Comparison of ENCODE assay signal across 8 mouse cellular contexts in the genomic region with DNA sequence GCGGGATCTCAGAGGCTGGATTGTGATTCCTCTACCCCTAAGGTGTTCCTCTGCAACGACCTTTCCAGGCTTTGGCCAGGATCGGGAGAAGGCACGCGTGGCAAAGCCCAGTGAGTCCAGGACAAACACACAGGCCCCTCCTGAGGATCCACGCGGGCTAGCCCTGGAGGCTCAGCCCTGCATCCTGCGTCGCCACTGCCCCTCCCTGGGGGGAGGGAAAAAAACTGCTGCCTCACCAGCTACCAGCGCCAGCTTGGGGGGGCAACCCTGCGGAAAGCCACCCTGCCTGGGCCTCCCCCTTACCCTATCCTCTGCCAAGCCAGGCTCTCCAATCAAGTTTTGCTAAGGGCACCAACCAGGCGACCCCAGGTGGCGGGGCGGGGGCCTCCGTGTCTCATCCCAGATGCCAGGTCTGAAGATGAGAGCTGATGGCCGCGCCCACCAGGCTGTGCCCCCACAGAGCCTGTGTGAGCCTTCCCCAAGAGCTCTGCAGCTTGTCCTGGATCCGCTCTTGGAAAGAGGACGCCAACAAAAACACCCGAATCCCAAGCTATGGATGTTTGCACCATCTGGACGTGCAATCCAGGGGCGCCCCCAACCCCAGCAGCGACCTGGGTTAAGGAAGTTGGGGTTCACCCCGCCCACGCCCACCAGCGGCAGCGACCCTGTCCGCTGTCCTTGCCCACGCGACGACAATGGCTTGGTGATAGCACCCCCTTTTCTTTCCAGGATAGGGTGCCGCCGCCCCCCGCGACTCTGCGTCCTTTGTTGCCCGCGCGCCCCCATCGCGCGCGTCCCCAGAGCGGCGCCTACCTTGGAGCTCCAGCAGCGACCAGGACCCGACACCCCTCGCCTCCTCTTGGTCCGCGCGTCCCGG. TPM values are rescaled to one million over a fixed set of nuclear protein-coding genes. Genes with fewer than 3 reads are reported as not detected.
A peak's percentile ranks its signal among the peaks of the same experiment; 100 is the strongest.
DNase-seq lines count a peak whose midpoint lies in the region; ATAC-seq and TF ChIP-seq lines count a peak whose summit lies in the region.

No protein-coding gene starts in this region.

- dilution Hi-C loops in CH12.LX (cut with MboI; ENCODE audit: extremely low pct_ligation_motif_present, extremely low pct_unique_long_range_greater_than_20kb, low sequenced_read_pairs) = no loop called here

- H3K27me3 ChIP-seq in CH12.LX (replicated peaks) = no peaks in the 10 kb centered on the region
- no peaks in the 10 kb centered on the region for H3K27me3 ChIP-seq in embryonic facial prominence, embryonic 12.5 days
- 0 out of 2 replicates have a peak, but pooled peaks cover 8% of the 10 kb centered on the region for H3K27me3 ChIP-seq in heart, embryonic 12.5 days (replicated peaks)
- H3K27me3 ChIP-seq in kidney, embryonic 14.5 days (ENCODE audit: control insufficient read depth, insufficient read depth, low read length) = no peaks in the 10 kb centered on the region
- peaks cover 35% of the 10 kb centered on the region for H3K27me3 ChIP-seq in liver, embryonic 15.5 days
- no peaks in the 10 kb centered on the region for H3K27me3 ChIP-seq in neural tube, embryonic 12.5 days (replicated peaks)

- no peaks in the 10 kb centered on the region for H3K9me3 ChIP-seq in CH12.LX (replicated peaks; ENCODE audit: low read length)
- no peaks in the 10 kb centered on the region for H3K9me3 ChIP-seq in embryonic facial prominence, embryonic 12.5 days
- no peaks in the 10 kb centered on the region for H3K9me3 ChIP-seq in heart, embryonic 12.5 days (replicated peaks)
- no peaks in the 10 kb centered on the region for H3K9me3 ChIP-seq in kidney, embryonic 14.5 days (ENCODE audit: control insufficient read depth, low read length)
- H3K9me3 ChIP-seq in liver, embryonic 15.5 days (replicated peaks) = no peaks in the 10 kb centered on the region
- H3K9me3 ChIP-seq in neural tube, embryonic 12.5 days = no peaks in the 10 kb centered on the region

- H3K9ac ChIP-seq in CH12.LX (ENCODE audit: insufficient read depth, low read depth) = peak overlapping the region; percentile 54
- H3K9ac ChIP-seq in embryonic facial prominence, embryonic 12.5 days = peak overlapping the region; percentile 94
- H3K9ac ChIP-seq in heart, embryonic 12.5 days = peak overlapping the region; percentile 78
- peak overlapping the region; percentile 78 for H3K9ac ChIP-seq in kidney, embryonic 14.5 days (ENCODE audit: low read depth, low read length)
- H3K9ac ChIP-seq in liver, embryonic 15.5 days = peak overlapping the region; percentile 59
- peak overlapping the region; percentile 88 for H3K9ac ChIP-seq in neural tube, embryonic 12.5 days

- no peak for TF ChIP-seq POLR2A in CH12.LX (IDR thresholded peaks at IDR 0.05; ENCODE audit: low read depth, low read length)

- peak overlapping the region; percentile 70 to 90 (median 79) for H3K4me3 ChIP-seq in CH12.LX (replicated peaks in 1 of 3; ENCODE audit: low read depth in 2 of 3, low read length in 2 of 3, poor library complexity in 1 of 3)
- H3K4me3 ChIP-seq in embryonic facial prominence, embryonic 12.5 days = peak overlapping the region; percentile 87
- H3K4me3 ChIP-seq in heart, embryonic 12.5 days = peak overlapping the region; percentile 73
- peak overlapping the region; percentile 75 for H3K4me3 ChIP-seq in kidney, embryonic 14.5 days (ENCODE audit: low read length)
- peak overlapping the region; percentile 63 for H3K4me3 ChIP-seq in liver, embryonic 15.5 days (replicated peaks)
- peak overlapping the region; percentile 89 for H3K4me3 ChIP-seq in neural tube, embryonic 12.5 days

- H3K79me2 ChIP-seq in CH12.LX (replicated peaks; ENCODE audit: control insufficient read depth, extremely low read depth, insufficient read depth, poor library complexity, severe bottlenecking) = no peaks in the 10 kb centered on the region

- in situ Hi-C loops in CH12.LX (cut with MboI; ENCODE audit: low pct_ligation_motif_present, low pct_unique_long_range_greater_than_20kb, low sequenced_read_pairs) = loop anchor here (5.0 kb wide), 1 partner anchor 44 kb away; no protein-coding TSS in a partner anchor

- peaks cover 0 to 5% of the 10 kb centered on the region in 2 experiments for H3K36me3 ChIP-seq in CH12.LX (replicated peaks in 1 of 2; ENCODE audit: control insufficient read depth in 1 of 2, insufficient read depth in 1 of 2, low read length in 1 of 2)
- H3K36me3 ChIP-seq in embryonic facial prominence, embryonic 12.5 days = 0 out of 2 replicates have a peak, but pooled peaks cover 3% of the 10 kb centered on the region
- H3K36me3 ChIP-seq in heart, embryonic 12.5 days = no peaks in the 10 kb centered on the region
- H3K36me3 ChIP-seq in kidney, embryonic 14.5 days (ENCODE audit: control insufficient read depth, insufficient read depth, low read length) = no peaks in the 10 kb centered on the region
- no peaks in the 10 kb centered on the region for H3K36me3 ChIP-seq in liver, embryonic 15.5 days (replicated peaks)
- no peaks in the 10 kb centered on the region for H3K36me3 ChIP-seq in neural tube, embryonic 12.5 days

- no peak for TF ChIP-seq CTCF in CH12.LX (conservative IDR thresholded peaks at IDR 0.05 in 1 of 2, IDR thresholded peaks at IDR 0.05 in 1 of 2; ENCODE audit: low read depth in 2 of 2, low read length in 2 of 2)

- peaks cover 6 to 42% of the 10 kb centered on the region in 2 experiments for H3K4me1 ChIP-seq in CH12.LX (ENCODE audit: control insufficient read depth in 1 of 2, insufficient read depth in 2 of 2)
- peaks cover 35% of the 10 kb centered on the region for H3K4me1 ChIP-seq in embryonic facial prominence, embryonic 12.5 days
- H3K4me1 ChIP-seq in heart, embryonic 12.5 days (replicated peaks) = peaks cover 31% of the 10 kb centered on the region
- peaks cover 22% of the 10 kb centered on the region for H3K4me1 ChIP-seq in kidney, embryonic 14.5 days (ENCODE audit: control insufficient read depth, insufficient read depth, low read length)
- peaks cover 38% of the 10 kb centered on the region for H3K4me1 ChIP-seq in liver, embryonic 15.5 days (replicated peaks)
- peaks cover 51% of the 10 kb centered on the region for H3K4me1 ChIP-seq in neural tube, embryonic 12.5 days

- no peak for ATAC-seq in embryonic facial prominence, embryonic 12.5 days (ENCODE audit: insufficient number of reproducible peaks, insufficient read depth, low FRiP score, low TSS enrichment)
- peak; percentile 19 for ATAC-seq in heart, embryonic 12.5 days (ENCODE audit: insufficient number of reproducible peaks, low FRiP score)
- peak; percentile 11 for ATAC-seq in kidney, embryonic 14.5 days (ENCODE audit: low FRiP score, low TSS enrichment)
- no peak for ATAC-seq in liver, embryonic 15.5 days (ENCODE audit: insufficient read depth)
- peak; percentile 34 for ATAC-seq in neural tube, embryonic 12.5 days (ENCODE audit: low FRiP score, low read depth)

- DNase-seq in CH12.LX (ENCODE audit: extremely low read depth) = no peak
- DNase-seq in adrenal gland, adult 8-10 months = peak; percentile 43
- DNase-seq in c-Kit-positive CD71-positive TER-119-positive erythroid progenitor cells, embryonic 14.5 days (ENCODE audit: low spot score) = no peak

- 1% methylated on average over 51 of the region's 52 CpGs for WGBS in embryonic facial prominence, embryonic 12.5 days
- 2% methylated on average over 51 of the region's 52 CpGs for whole genome bisulfite sequencing in heart, embryonic 12.5 days
- under 1% methylated on average over 50 of the region's 52 CpGs for WGBS in kidney, embryonic 14.5 days
- WGBS in liver, embryonic 15.5 days (ENCODE audit: insufficient replicate concordance) = 4% methylated on average over 52 of the region's 52 CpGs
- 1% methylated on average over 52 of the region's 52 CpGs for WGBS in neural tube, embryonic 12.5 days

- peak overlapping the region; percentile 34 for H3K27ac ChIP-seq in CH12.LX (ENCODE audit: insufficient read depth, low read depth)
- peak overlapping the region; percentile 99 for H3K27ac ChIP-seq in embryonic facial prominence, embryonic 12.5 days
- peak overlapping the region; percentile 84 for H3K27ac ChIP-seq in heart, embryonic 12.5 days (ENCODE audit: poor library complexity, severe bottlenecking)
- H3K27ac ChIP-seq in kidney, embryonic 14.5 days (ENCODE audit: low read depth, low read length) = peak overlapping the region; percentile 89
- H3K27ac ChIP-seq in liver, embryonic 15.5 days (replicated peaks) = peak overlapping the region; percentile 57
- peak overlapping the region; percentile 96 for H3K27ac ChIP-seq in neural tube, embryonic 12.5 days

- no peak for TF ChIP-seq EP300 in CH12.LX (IDR thresholded peaks at IDR 0.05; ENCODE audit: low read length)

- H3K4me2 ChIP-seq in CH12.LX (ENCODE audit: insufficient read depth, low read depth, poor library complexity, severe bottlenecking) = peak overlapping the region; percentile 42
- H3K4me2 ChIP-seq in embryonic facial prominence, embryonic 12.5 days (replicated peaks) = peak overlapping the region; percentile 80
- H3K4me2 ChIP-seq in heart, embryonic 12.5 days = peak overlapping the region; percentile 77
- H3K4me2 ChIP-seq in kidney, embryonic 14.5 days (replicated peaks; ENCODE audit: low read depth, low read length) = peak overlapping the region; percentile 73
- peak overlapping the region; percentile 79 for H3K4me2 ChIP-seq in liver, embryonic 15.5 days
- peak overlapping the region; percentile 87 for H3K4me2 ChIP-seq in neural tube, embryonic 12.5 days (replicated peaks)

- TF ChIP-seq RAD21 in CH12.LX (IDR thresholded peaks at IDR 0.05; ENCODE audit: low read depth, low read length) = no peak

RNA-seq across cellular contexts. Expression of a gene that starts 0.8 kb away (rescaled TPM):
- 6.5 and 8.7 TPM in 2 replicates for total RNA-seq in CH12.LX (2012; rRNA removed)
- 4.7 and 5.4 TPM in 2 replicates for total RNA-seq in CH12.LX (2014; rRNA removed)
- polyA plus RNA-seq in CH12.LX (2012; ENCODE audit: insufficient read length, low read depth) = 15.7 and 16.7 TPM in 2 replicates
- 10 to 100 TPM; 18.8 to 28.2 (median 22.9) TPM for total RNA-seq in adrenal gland, adult 8-10 months (2022)
- polyA plus RNA-seq in embryonic facial prominence, embryonic 12.5 days (2016; fragmentation: Nextera tagmentation; extraction: Ambion mirVana) = 7.4 and 7.6 TPM in 2 replicates
- 2.5 and 2.7 TPM in 2 replicates for polyA plus RNA-seq in heart, embryonic 12.5 days (2016; fragmentation: Nextera tagmentation; extraction: Ambion mirVana)
- polyA plus RNA-seq in kidney, embryonic 14.5 days (2014; fragmentation: Nextera tagmentation; extraction: Ambion mirVana) = 3.7 and 4.4 TPM in 2 replicates
- polyA plus RNA-seq in liver, embryonic 15.5 days (2015; fragmentation: Nextera tagmentation; extraction: Ambion mirVana) = 0.46 and 0.50 TPM in 2 replicates
- polyA plus RNA-seq in neural tube, embryonic 12.5 days (2016; fragmentation: Nextera tagmentation; extraction: Ambion mirVana) = 11.2 and 12.0 TPM in 2 replicates

RNA-seq across cellular contexts. Expression of a gene that starts 8.5 kb away (rescaled TPM):
- 0.08 and 0.13 TPM in 2 replicates for total RNA-seq in CH12.LX (2012; rRNA removed)
- total RNA-seq in CH12.LX (2014; rRNA removed) = 0.13 TPM in 1 of 2 replicates, not detected in the other
- polyA plus RNA-seq in CH12.LX (2012; ENCODE audit: insufficient read length, low read depth) = 2.3 and 4.0 TPM in 2 replicates
- total RNA-seq in adrenal gland, adult 8-10 months (2022) = not detected
- 0.15 TPM in 1 of 2 replicates, not detected in the other for polyA plus RNA-seq in embryonic facial prominence, embryonic 12.5 days (2016; fragmentation: Nextera tagmentation; extraction: Ambion mirVana)
- polyA plus RNA-seq in heart, embryonic 12.5 days (2016; fragmentation: Nextera tagmentation; extraction: Ambion mirVana) = not detected in 2 replicates
- polyA plus RNA-seq in kidney, embryonic 14.5 days (2014; fragmentation: Nextera tagmentation; extraction: Ambion mirVana) = 0.14 TPM in 1 of 2 replicates, not detected in the other
- polyA plus RNA-seq in liver, embryonic 15.5 days (2015; fragmentation: Nextera tagmentation; extraction: Ambion mirVana) = not detected in 2 replicates
- polyA plus RNA-seq in neural tube, embryonic 12.5 days (2016; fragmentation: Nextera tagmentation; extraction: Ambion mirVana) = 0.15 and 0.22 TPM in 2 replicates

RNA-seq across cellular contexts. Expression of a gene that starts 29.7 kb away (rescaled TPM):
- 223 and 237 TPM in 2 replicates for total RNA-seq in CH12.LX (2012; rRNA removed)
- total RNA-seq in CH12.LX (2014; rRNA removed) = 219 and 222 TPM in 2 replicates
- polyA plus RNA-seq in CH12.LX (2012; ENCODE audit: insufficient read length, low read depth) = 267 and 283 TPM in 2 replicates
- total RNA-seq in adrenal gland, adult 8-10 months (2022) = 10 to 100 TPM; 39.8 to 56.8 (median 46.2) TPM
- polyA plus RNA-seq in embryonic facial prominence, embryonic 12.5 days (2016; fragmentation: Nextera tagmentation; extraction: Ambion mirVana) = 307 and 317 TPM in 2 replicates
- polyA plus RNA-seq in heart, embryonic 12.5 days (2016; fragmentation: Nextera tagmentation; extraction: Ambion mirVana) = 199 TPM in 2 replicates
- 309 and 333 TPM in 2 replicates for polyA plus RNA-seq in kidney, embryonic 14.5 days (2014; fragmentation: Nextera tagmentation; extraction: Ambion mirVana)
- 157 and 158 TPM in 2 replicates for polyA plus RNA-seq in liver, embryonic 15.5 days (2015; fragmentation: Nextera tagmentation; extraction: Ambion mirVana)
- polyA plus RNA-seq in neural tube, embryonic 12.5 days (2016; fragmentation: Nextera tagmentation; extraction: Ambion mirVana) = 228 and 231 TPM in 2 replicates

Comparison
In these comparisons a context has a peak if more than half of its experiments do, and no peak if none do; other contexts are left out.
1. H3K27ac ChIP-seq: peak in every context shown above with its lines; median percentile 99 in embryonic facial prominence, embryonic 12.5 days; 96 in neural tube, embryonic 12.5 days; 89 in kidney, embryonic 14.5 days; 84 in heart, embryonic 12.5 days; 57 in liver, embryonic 15.5 days; 34 in CH12.LX.
2. ATAC-seq: peak in heart, embryonic 12.5 days (single experiment), kidney, embryonic 14.5 days (single experiment) and neural tube, embryonic 12.5 days (single experiment); none in embryonic facial prominence, embryonic 12.5 days (single experiment) and liver, embryonic 15.5 days (single experiment).
3. Peak in every context shown above with its lines, with median percentiles within 50 percentile points of each other: H3K4me2 ChIP-seq, H3K4me3 ChIP-seq and H3K9ac ChIP-seq.